Mouse (Mus musculus) cerebellum, adult 9-11 months (tissue): ENCODE data around the gene Stk39.

ENCODE experiments used
- DNase-seq: peaks from one replicate; pipeline ENCODE4 v3.0.0; 2022

Gene Stk39

GRCm38 (mm10) chr2:68334945-68335344 is 137.1 kb downstream of the Stk39 start:
- DNase-seq, result no peak

- peak; percentile 60 for DNase-seq
These were observed 146.8 kb downstream of the Stk39 start for GRCm38 (mm10) chr2:68325306-68325705.

GRCm38 (mm10) chr2:68321230-68321629 is 150.8 kb downstream of the Stk39 start:
- no peak for DNase-seq

- peak; percentile 42 for DNase-seq
These were observed 151.4 kb downstream of the Stk39 start for GRCm38 (mm10) chr2:68320670-68321069.

GRCm38 (mm10) chr2:68318452-68318851 is 153.6 kb downstream of the Stk39 start:
- DNase-seq, result no peak

- DNase-seq, result no peak
These were observed 154.2 kb downstream of the Stk39 start for GRCm38 (mm10) chr2:68317895-68318294.

- DNase-seq, result no peak
These were observed 154.6 kb downstream of the Stk39 start for GRCm38 (mm10) chr2:68317452-68317851.

- no peak for DNase-seq
These were observed 156.8 kb downstream of the Stk39 start for GRCm38 (mm10) chr2:68315258-68315657.

GRCm38 (mm10) chr2:68310121-68310520 is 161.9 kb downstream of the Stk39 start:
- no peak for DNase-seq

- DNase-seq, result no peak
These were observed 165.5 kb downstream of the Stk39 start for GRCm38 (mm10) chr2:68306519-68306918.

- DNase-seq, result no peak
These were observed 167.2 kb downstream of the Stk39 start for GRCm38 (mm10) chr2:68304771-68305460.

- no peak for DNase-seq
These were observed 170.1 kb downstream of the Stk39 start for GRCm38 (mm10) chr2:68301811-68302542.

GRCm38 (mm10) chr2:68298356-68298755 is 173.7 kb downstream of the Stk39 start:
- no peak for DNase-seq

- no peak for DNase-seq
These were observed 174.1 kb downstream of the Stk39 start for GRCm38 (mm10) chr2:68297955-68298354.

- DNase-seq, result no peak
These were observed 175.3 kb downstream of the Stk39 start for GRCm38 (mm10) chr2:68296743-68297142.

GRCm38 (mm10) chr2:68292539-68293320 is 179.3 kb downstream of the Stk39 start:
- DNase-seq, result no peak

- no peak for DNase-seq
These were observed 180.2 kb downstream of the Stk39 start for GRCm38 (mm10) chr2:68291895-68292294.

- no peak for DNase-seq
These were observed 182.1 kb downstream of the Stk39 start for GRCm38 (mm10) chr2:68289961-68290360.

- no peak for DNase-seq
These were observed 182.9 kb downstream of the Stk39 start for GRCm38 (mm10) chr2:68289177-68289576.

- DNase-seq, result no peak
These were observed 184.0 kb downstream of the Stk39 start for GRCm38 (mm10) chr2:68288106-68288505.

GRCm38 (mm10) chr2:68284391-68284790 is 187.7 kb downstream of the Stk39 start:
- no peak for DNase-seq

GRCm38 (mm10) chr2:68283021-68283548 is 189.0 kb downstream of the Stk39 start:
- DNase-seq, result no peak

- DNase-seq, result no peak
These were observed 190.5 kb downstream of the Stk39 start for GRCm38 (mm10) chr2:68281575-68281974.
